9 mouse cellular contexts compared by ENCODE assay signal in the genomic region with DNA sequence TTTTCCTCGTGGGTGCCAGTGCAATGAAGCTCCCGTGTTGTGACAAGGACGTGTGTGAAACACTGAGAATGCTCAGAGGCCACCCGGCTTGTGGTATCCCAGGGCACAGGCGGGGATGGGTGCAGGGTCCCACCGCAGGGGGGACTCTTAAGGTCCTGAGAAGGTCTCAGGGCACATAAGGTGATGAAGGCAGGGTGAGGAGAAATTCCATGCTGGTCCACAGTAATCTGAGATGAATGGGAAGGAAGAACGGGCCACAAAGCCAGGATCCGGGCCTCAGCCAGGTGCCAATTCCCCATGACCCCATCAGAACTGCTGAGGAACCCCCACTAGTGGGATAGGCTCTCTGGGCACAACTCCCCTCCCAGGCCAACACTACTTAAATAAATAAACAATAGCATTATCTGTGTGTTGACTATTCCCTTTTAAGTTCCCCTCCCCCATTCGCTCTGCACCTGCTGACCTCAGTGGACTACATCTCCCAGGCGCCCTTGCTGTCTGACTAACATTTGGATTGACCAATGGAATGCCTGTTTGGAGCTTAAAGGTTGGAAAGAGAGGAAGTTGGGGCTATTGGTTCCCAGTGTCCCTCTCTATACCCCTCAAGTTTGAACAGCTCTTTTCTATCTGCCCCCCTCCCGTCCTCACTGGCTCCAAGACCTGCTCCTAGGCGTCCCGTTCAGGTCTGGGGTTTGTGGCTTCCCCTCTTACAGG. TPM values are rescaled to one million over a fixed set of nuclear protein-coding genes. Genes with fewer than 3 reads are reported as not detected.
A peak's percentile ranks its signal among the peaks of the same experiment; 100 is the strongest.
DNase-seq lines count a peak whose midpoint lies in the region; ATAC-seq and TF ChIP-seq lines count a peak whose summit lies in the region.
"Had no signal": no experiment of that assay in that cellular context is flagged by ENCODE, and none has a peak within 500 bp of the region (broad histone marks: within the 10 kb centered on the region; RNA-seq: fewer than 3 reads in every experiment).

No protein-coding gene starts in this region.

- ATAC-seq in heart, embryonic 12.5 days (ENCODE audit: insufficient number of reproducible peaks, low FRiP score): 0 out of 2 replicates have a peak, but pooled peaks have one; percentile 24
- no peak for ATAC-seq in kidney, postnatal 0 days (replicated peaks; ENCODE audit: low FRiP score, low read depth)
- ATAC-seq: Patski had no signal

- 35% methylated on average over 13 of the region's 13 CpGs for WGBS in heart, embryonic 12.5 days
- WGBS in kidney, postnatal 0 days: 38% methylated on average over 13 of the region's 13 CpGs

- peaks cover 23% of the 10 kb centered on the region for H3K27me3 ChIP-seq in heart, embryonic 12.5 days (replicated peaks)
- no peaks in the 10 kb centered on the region for H3K27me3 ChIP-seq in kidney, postnatal 0 days (ENCODE audit: insufficient read depth, low read length)
- H3K27me3 ChIP-seq in testis, adult 2 months (ENCODE audit: control insufficient read depth, insufficient read depth, low read length): no peaks in the 10 kb centered on the region

- TF ChIP-seq CTCF in kidney, postnatal 0 days (IDR thresholded peaks at IDR 0.05; ENCODE audit: low read depth): no peak
- TF ChIP-seq CTCF in testis, adult 2 months (IDR thresholded peaks at IDR 0.05; ENCODE audit: control insufficient read depth, insufficient read depth, insufficient replicate concordance, low read depth, low read length): no peak

- DNase-seq in left cerebral cortex, adult 11 months (ENCODE audit: low spot score): peak; percentile 58
- DNase-seq in left cerebral cortex, postnatal 25 days (ENCODE audit: low spot score in 2 of 2): no peak
- peak; percentile 81 for DNase-seq in embryo, embryonic 10 days (ENCODE audit: low spot score)
- DNase-seq in kidney, postnatal 0 days (ENCODE audit: low spot score): peak; percentile 75
- DNase-seq in lung, postnatal 14 days: peak; percentile 47
- DNase-seq in ovary, adult 18-20 months (ENCODE audit: low spot score): no peak

- intact Hi-C loops in left cerebral cortex, postnatal 25 days (cut with DNase I): no loop called here

- peak overlapping the region; percentile 62 for H3K4me2 ChIP-seq in heart, embryonic 12.5 days
- peak overlapping the region; percentile 33 for H3K4me2 ChIP-seq in kidney, postnatal 0 days (ENCODE audit: low read length)

- H3K4me1 ChIP-seq in heart, embryonic 12.5 days (replicated peaks): peaks cover 17% of the 10 kb centered on the region
- H3K4me1 ChIP-seq in kidney, postnatal 0 days (replicated peaks; ENCODE audit: insufficient read depth, low read length): no peaks in the 10 kb centered on the region; the same call in 1 of the 2 replicates
- H3K4me1 ChIP-seq in testis, adult 2 months (ENCODE audit: control insufficient read depth, insufficient read depth, low read length): peaks cover 20% of the 10 kb centered on the region

- 0 out of 2 replicates have a peak overlapping the region, but pooled peaks have one; percentile 22 for H3K4me3 ChIP-seq in heart, embryonic 12.5 days
- H3K4me3 ChIP-seq in kidney, postnatal 0 days (replicated peaks; ENCODE audit: low read depth, low read length): no peak overlapping the region
- H3K4me3 ChIP-seq in testis, adult 2 months (ENCODE audit: control insufficient read depth, low read depth, low read length): peak overlapping the region; percentile 81

- no peak overlapping the region for H3K9ac ChIP-seq in heart, embryonic 12.5 days
- H3K9ac ChIP-seq in kidney, postnatal 0 days (ENCODE audit: low read depth, low read length): no peak overlapping the region

- peaks cover 3% of the 10 kb centered on the region for H3K36me3 ChIP-seq in heart, embryonic 12.5 days
- no peaks in the 10 kb centered on the region for H3K36me3 ChIP-seq in kidney, postnatal 0 days (ENCODE audit: insufficient read depth, low read length)
- H3K36me3 ChIP-seq in testis, adult 2 months (ENCODE audit: control insufficient read depth, insufficient read depth, low read length): no peaks in the 10 kb centered on the region

- no peak overlapping the region for H3K27ac ChIP-seq in heart, embryonic 12.5 days (ENCODE audit: poor library complexity, severe bottlenecking)
- no peak overlapping the region for H3K27ac ChIP-seq in kidney, postnatal 0 days
- no peak overlapping the region for H3K27ac ChIP-seq in testis, adult 2 months (ENCODE audit: control insufficient read depth, insufficient read depth, low read depth, low read length)

- no peak for TF ChIP-seq POLR2A in testis, adult 2 months (IDR thresholded peaks at IDR 0.05; ENCODE audit: control insufficient read depth, low read depth, low read length)

- H3K9me3 ChIP-seq in heart, embryonic 12.5 days (replicated peaks): peaks cover 10% of the 10 kb centered on the region
- H3K9me3 ChIP-seq in kidney, postnatal 0 days (replicated peaks; ENCODE audit: low read length): no peaks in the 10 kb centered on the region

RNA-seq across cellular contexts. Expression of a gene that starts 4.4 kb away (rescaled TPM):
- 100 to 1,000 TPM; 196 to 205 TPM for total RNA-seq in left cerebral cortex, postnatal 25 days (2021)
- polyA plus RNA-seq in heart, embryonic 12.5 days (2016; fragmentation: Nextera tagmentation; extraction: Ambion mirVana): 7.6 and 10.1 TPM in 2 replicates
- polyA plus RNA-seq in kidney, postnatal 0 days (2015; fragmentation: Nextera tagmentation; extraction: Ambion mirVana): 5.1 and 5.9 TPM in 2 replicates
- 7.5 and 9.1 TPM in 2 replicates for polyA plus RNA-seq in testis, adult 2 months (2012; rRNA removed)

RNA-seq across cellular contexts. Expression of a gene that starts 46.5 kb away (rescaled TPM):
- not detected for total RNA-seq in left cerebral cortex, postnatal 25 days (2021)
- polyA plus RNA-seq in heart, embryonic 12.5 days (2016; fragmentation: Nextera tagmentation; extraction: Ambion mirVana): 7,161 and 7,647 TPM in 2 replicates
- 0.80 and 1.4 TPM in 2 replicates for polyA plus RNA-seq in kidney, postnatal 0 days (2015; fragmentation: Nextera tagmentation; extraction: Ambion mirVana)
- 1.4 and 1.5 TPM in 2 replicates for polyA plus RNA-seq in testis, adult 2 months (2012; rRNA removed)
- polyA plus RNA-seq: Patski had no signal

Comparison
In these comparisons a context has a peak if more than half of its experiments do, and no peak if none do; other contexts are left out.
1. DNase-seq: peak in left cerebral cortex, adult 11 months (single experiment), embryo, embryonic 10 days (single experiment), kidney, postnatal 0 days (single experiment) and lung, postnatal 14 days (single experiment); none in left cerebral cortex, postnatal 25 days (0 of 2) and ovary, adult 18-20 months (single experiment).
2. RNA of a gene that starts 46.5 kb away (polyA plus RNA-seq): 7,161 to 7,647 TPM in heart, embryonic 12.5 days; 0.80 to 1.4 TPM in kidney, postnatal 0 days and 1.4 to 1.5 TPM in testis, adult 2 months; every median in the first group is over 1,000 times any median in the second.